Mouse (Mus musculus) intestine, embryonic 16.5 days (tissue): ENCODE results near the gene Numbl. TPM values are rescaled to one million over a fixed set of nuclear protein-coding genes. Genes with fewer than 3 reads are reported as not detected.

Source experiments
- ATAC-seq: fragments of 200-750 bp; cut with Nextera tagmentation; 2 replicates; pipeline ENCODE4 v1.8.0; 2017; ENCODE audit warnings: moderate TSS enrichment, moderate library complexity
- H3K27ac ChIP-seq: fragments of 300-500 bp; sonication (generic); 2 replicates; pipeline ENCODE4 v1.5.1; 2014; ENCODE audit warnings: mild to moderate bottlenecking, low read length
- H3K27me3 ChIP-seq: fragments of 300-500 bp; sonication (generic); replicated peaks from 2 replicates; pipeline ENCODE4 v1.6.1; 2014; ENCODE audit warnings: low read length, control low read depth, mixed read lengths; ENCODE audit not compliant: control insufficient read depth, insufficient read depth
- H3K36me3 ChIP-seq: fragments of 300-500 bp; sonication (generic); 2 replicates; pipeline ENCODE4 v1.6.1; 2014; ENCODE audit warnings: low read length, control low read depth; ENCODE audit not compliant: control insufficient read depth, insufficient read depth
- H3K4me1 ChIP-seq: fragments of 300-500 bp; sonication (generic); 2 replicates; pipeline ENCODE4 v1.6.1; 2014; ENCODE audit warnings: low read length, control low read depth, mixed read lengths; ENCODE audit not compliant: control insufficient read depth, insufficient read depth
- H3K4me2 ChIP-seq: fragments of 300-500 bp; sonication (generic); 2 replicates; pipeline ENCODE4 v1.6.1; 2014; ENCODE audit warnings: low read depth, low read length, control low read depth
- H3K4me3 ChIP-seq: fragments of 300-500 bp; sonication (generic); 2 replicates; pipeline ENCODE4 v1.5.1; 2014; ENCODE audit warnings: mild to moderate bottlenecking, low read length
- H3K9ac ChIP-seq: fragments of 300-500 bp; sonication (generic); 2 replicates; pipeline ENCODE4 v1.6.1; 2014; ENCODE audit warnings: low read depth, low read length
- H3K9me3 ChIP-seq: fragments of 300-500 bp; sonication (generic); 2 replicates; pipeline ENCODE4 v1.6.1; 2016; ENCODE audit warnings: low read length, control low read depth; ENCODE audit not compliant: control insufficient read depth
- WGBS: fragments of 180-500 bp; shearing (Covaris S2); extraction: QIAGEN DNeasy Blood & Tissue Kit; methylation state at CpG from one replicate; pipeline ENCODE4 v1.1.7; 2014; 5-methylcytosine and 5-hydroxymethylcytosine counted together
- polyA plus RNA-seq: library from polyadenylated mRNA; unstranded; fragments of >200 nt; fragmentation: Nextera tagmentation; extraction: Ambion mirVana; gene quantifications from 2 replicates; pipeline ENCODE4 v1.2.1, GENCODE M21; 2015

The Numbl gene
- polyA plus RNA-seq, 1 experiment from 2014 or later, result 9.1 TPM

GRCm38 (mm10) chr7:27296518-27296917 is 38.3 kb downstream of the Numbl start:
- H3K36me3 ChIP-seq, result no peaks in the 10 kb centered on the region
- ATAC-seq, result no peak
- WGBS, result 93% methylated on average over 4 of the region's 4 CpGs

GRCm38 (mm10) chr7:27298033-27298610 is 39.9 kb downstream of the Numbl start:
- no peaks in the 10 kb centered on the region for H3K27me3 ChIP-seq
- no peaks in the 10 kb centered on the region for H3K36me3 ChIP-seq
- no peaks in the 10 kb centered on the region for H3K9me3 ChIP-seq
- peak overlapping the region; percentile 55 for H3K27ac ChIP-seq
- peak; percentile 57 for ATAC-seq
- no peak overlapping the region for H3K9ac ChIP-seq
- H3K4me3 ChIP-seq, result no peak overlapping the region
- 62% methylated on average over 16 of the region's 16 CpGs for WGBS
- H3K4me1 ChIP-seq, result 0 out of 2 replicates have a peak, but pooled peaks cover 6% of the 10 kb centered on the region
- no peak overlapping the region for H3K4me2 ChIP-seq

More at GRCm38 (mm10) chr7:27296518-27296917, 38.3 kb downstream of the Numbl start:
- Histone ChIP-seq H3K9ac (no peak overlapping the region), H3K4me1 (0 out of 2 replicates have a peak, but pooled peaks cover 6% of the 10 kb centered on the region), H3K27ac (no peak overlapping the region), H3K27me3 (no peaks in the 10 kb centered on the region), H3K4me2 (no peak overlapping the region), H3K9me3 (no peaks in the 10 kb centered on the region), H3K4me3 (no peak overlapping the region)

- Histone ChIP-seq H3K4me2 (no peak overlapping the region), H3K27ac (no peak overlapping the region), H3K9ac (no peak overlapping the region), H3K36me3 (no peaks in the 10 kb centered on the region), H3K9me3 (no peaks in the 10 kb centered on the region), H3K27me3 (no peaks in the 10 kb centered on the region), H3K4me1 (0 out of 2 replicates have a peak, but pooled peaks cover 6% of the 10 kb centered on the region), H3K4me3 (no peak overlapping the region)
- WGBS, result 80% methylated on average over 6 of the region's 6 CpGs
- ATAC-seq, result no peak
These were observed 40.6 kb downstream of the Numbl start for GRCm38 (mm10) chr7:27298816-27299215.

GRCm38 (mm10) chr7:27300351-27300750 is 42.1 kb downstream of the Numbl start:
- Histone ChIP-seq H3K9me3 (no peaks in the 10 kb centered on the region), H3K36me3 (no peaks in the 10 kb centered on the region), H3K9ac (no peak overlapping the region), H3K4me3 (no peak overlapping the region), H3K4me2 (no peak overlapping the region), H3K27ac (no peak overlapping the region), H3K27me3 (no peaks in the 10 kb centered on the region), H3K4me1 (0 out of 2 replicates have a peak, but pooled peaks cover 6% of the 10 kb centered on the region)
- 79% methylated on average over 4 of the region's 4 CpGs for WGBS
- ATAC-seq, result no peak

GRCm38 (mm10) chr7:27300801-27301200 is 42.6 kb downstream of the Numbl start:
- H3K27me3 ChIP-seq, result no peaks in the 10 kb centered on the region
- no peaks in the 10 kb centered on the region for H3K36me3 ChIP-seq
- WGBS, result 54% methylated on average over 5 of the region's 5 CpGs
- ATAC-seq, result no peak
- no peak overlapping the region for H3K4me3 ChIP-seq
- H3K27ac ChIP-seq, result no peak overlapping the region
- H3K9ac ChIP-seq, result no peak overlapping the region
- no peaks in the 10 kb centered on the region for H3K9me3 ChIP-seq
- H3K4me2 ChIP-seq, result no peak overlapping the region
- H3K4me1 ChIP-seq, result 0 out of 2 replicates have a peak, but pooled peaks cover 6% of the 10 kb centered on the region

- 10% methylated on average over 11 of the region's 11 CpGs for WGBS
- peak; percentile 25; the same call in 1 of the 2 replicates for ATAC-seq
These were observed 43.9 kb downstream of the Numbl start for GRCm38 (mm10) chr7:27302172-27302571.

GRCm38 (mm10) chr7:27305091-27305730 is 47.0 kb downstream of the Numbl start:
- H3K36me3 ChIP-seq, result no peaks in the 10 kb centered on the region
- no peak overlapping the region for H3K27ac ChIP-seq
- H3K9me3 ChIP-seq, result no peaks in the 10 kb centered on the region
- H3K4me3 ChIP-seq, result no peak overlapping the region
- WGBS, result 88% methylated on average over 17 of the region's 17 CpGs
- no peak overlapping the region for H3K9ac ChIP-seq
- no peaks in the 10 kb centered on the region for H3K27me3 ChIP-seq
- H3K4me2 ChIP-seq, result no peak overlapping the region
- H3K4me1 ChIP-seq, result peaks cover 9% of the 10 kb centered on the region; the same call in 1 of the 2 replicates
- ATAC-seq, result no peak

More at GRCm38 (mm10) chr7:27302172-27302571, 43.9 kb downstream of the Numbl start:
- H3K27me3 ChIP-seq, result no peaks in the 10 kb centered on the region
- no peak overlapping the region for H3K4me3 ChIP-seq
- 0 out of 2 replicates have a peak, but pooled peaks cover 6% of the 10 kb centered on the region for H3K4me1 ChIP-seq
- H3K36me3 ChIP-seq, result no peaks in the 10 kb centered on the region
- H3K9me3 ChIP-seq, result no peaks in the 10 kb centered on the region
- no peak overlapping the region for H3K27ac ChIP-seq
- no peak overlapping the region for H3K9ac ChIP-seq
- no peak overlapping the region for H3K4me2 ChIP-seq

- H3K36me3 ChIP-seq, result no peaks in the 10 kb centered on the region
- no peak overlapping the region for H3K9ac ChIP-seq
- no peak for ATAC-seq
- 79% methylated on average over 24 of the region's 24 CpGs for WGBS
- peaks cover 12% of the 10 kb centered on the region for H3K4me1 ChIP-seq
- no peaks in the 10 kb centered on the region for H3K27me3 ChIP-seq
- no peak overlapping the region for H3K4me3 ChIP-seq
- H3K9me3 ChIP-seq, result no peaks in the 10 kb centered on the region
- H3K27ac ChIP-seq, result no peak overlapping the region
- no peak overlapping the region for H3K4me2 ChIP-seq
These were observed 48.2 kb downstream of the Numbl start for GRCm38 (mm10) chr7:27306161-27307160.

- Histone ChIP-seq H3K27me3 (no peaks in the 10 kb centered on the region), H3K9ac (no peak overlapping the region), H3K4me2 (no peak overlapping the region), H3K9me3 (no peaks in the 10 kb centered on the region), H3K4me3 (no peak overlapping the region), H3K4me1 (peaks cover 12% of the 10 kb centered on the region), H3K36me3 (no peaks in the 10 kb centered on the region), H3K27ac (no peak overlapping the region)
- no peak for ATAC-seq
- WGBS, result 79% methylated on average over 9 of the region's 9 CpGs
These were observed 49.3 kb downstream of the Numbl start for GRCm38 (mm10) chr7:27307551-27307950.
